Mouse (Mus musculus) embryo, embryonic 11.5 days (tissue): ENCODE measurements at regions not wholly inside any gene's neighbourhood (a gene's known extent, or its start where the extent isn't known, plus 50 kb on each side); places are given as distances from the start of the nearest gene placed in this dataset.

Source experiments
- DNase-seq: peaks from one replicate; pipeline ENCODE4 v3.0.0-alpha.2; 2012; ENCODE audit warnings: low read depth, low spot score

DNA sequence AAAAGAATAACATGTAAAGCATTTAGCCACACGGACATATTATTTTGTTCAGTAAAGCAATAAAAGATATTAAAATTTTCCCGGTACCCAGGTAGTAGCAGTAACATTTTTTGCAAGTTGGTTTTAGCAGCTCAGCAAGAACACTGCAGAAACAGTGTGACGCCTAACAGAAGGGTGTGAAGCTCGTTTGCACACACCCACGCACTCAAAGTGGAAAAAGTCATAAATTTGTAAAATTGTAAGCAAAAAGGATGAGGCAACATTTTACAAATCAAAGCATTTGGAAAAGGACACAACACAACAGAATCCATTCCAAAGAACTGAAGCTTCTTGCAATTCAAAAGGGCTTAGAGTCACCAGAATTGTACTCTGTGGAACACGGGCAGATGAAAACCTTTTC is 1053.6 kb upstream of the Celf2 start:
- DNase-seq, result no peak

DNA sequence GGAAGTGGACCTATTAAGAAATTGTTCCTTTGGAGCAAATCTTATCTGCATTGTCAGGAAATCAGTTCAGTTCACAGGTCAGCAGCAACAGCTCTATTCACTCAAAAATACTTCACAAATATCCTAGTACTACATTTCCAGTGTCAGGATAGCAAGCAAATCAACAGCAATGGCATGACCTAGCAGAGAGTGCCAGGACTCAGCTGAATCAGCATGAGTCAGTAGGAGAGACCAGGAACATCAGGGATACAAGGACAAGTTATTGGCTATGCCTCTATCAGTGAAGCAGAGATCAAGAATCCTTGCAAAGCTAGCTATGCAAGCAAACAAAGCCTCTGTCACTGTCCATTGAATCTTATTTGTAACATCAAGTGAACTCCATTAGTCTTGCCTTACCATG is 1036.8 kb upstream of the Celf2 start:
- DNase-seq, result no peak

DNA sequence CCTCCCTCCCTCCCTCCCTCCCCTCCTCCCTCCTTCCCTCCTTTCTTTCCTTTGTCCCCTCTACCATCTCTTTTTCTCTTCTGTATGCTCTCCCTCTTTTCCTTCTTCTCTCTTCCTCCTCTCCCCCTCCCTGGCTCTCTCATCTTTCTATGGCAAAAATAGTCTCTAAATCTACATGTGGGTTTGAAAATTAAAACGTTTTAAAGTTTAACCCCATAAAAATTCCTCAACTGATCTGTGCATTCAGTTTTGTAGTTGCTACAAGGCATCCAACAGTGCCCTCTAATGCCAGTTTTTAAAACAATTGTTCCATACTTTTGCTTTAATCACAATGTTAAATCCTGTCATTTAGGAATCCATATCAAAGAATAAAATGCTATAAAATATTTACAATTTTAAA is 1027.5 kb upstream of the Celf2 start:
- DNase-seq, result no peak

DNA sequence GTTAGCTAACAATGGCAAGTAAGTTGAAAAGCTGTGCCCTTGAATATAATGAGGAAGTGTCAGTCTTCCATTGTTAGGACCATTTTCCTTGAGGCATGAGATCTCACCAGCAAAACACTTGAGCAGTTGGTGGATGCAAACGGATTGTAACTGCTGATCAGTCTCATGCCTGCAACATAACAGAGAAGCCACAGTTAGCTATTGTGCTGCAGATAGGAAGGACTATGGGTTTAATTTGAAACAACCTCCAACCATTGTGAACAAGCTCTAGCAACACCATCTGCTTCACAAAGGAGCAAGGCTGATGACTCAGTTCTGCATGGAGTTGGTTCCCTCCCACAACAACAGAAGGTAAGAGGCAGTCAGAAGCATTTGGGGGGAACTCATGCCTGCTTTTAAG is 989.1 kb upstream of the Celf2 start:
- DNase-seq, result no peak

DNA sequence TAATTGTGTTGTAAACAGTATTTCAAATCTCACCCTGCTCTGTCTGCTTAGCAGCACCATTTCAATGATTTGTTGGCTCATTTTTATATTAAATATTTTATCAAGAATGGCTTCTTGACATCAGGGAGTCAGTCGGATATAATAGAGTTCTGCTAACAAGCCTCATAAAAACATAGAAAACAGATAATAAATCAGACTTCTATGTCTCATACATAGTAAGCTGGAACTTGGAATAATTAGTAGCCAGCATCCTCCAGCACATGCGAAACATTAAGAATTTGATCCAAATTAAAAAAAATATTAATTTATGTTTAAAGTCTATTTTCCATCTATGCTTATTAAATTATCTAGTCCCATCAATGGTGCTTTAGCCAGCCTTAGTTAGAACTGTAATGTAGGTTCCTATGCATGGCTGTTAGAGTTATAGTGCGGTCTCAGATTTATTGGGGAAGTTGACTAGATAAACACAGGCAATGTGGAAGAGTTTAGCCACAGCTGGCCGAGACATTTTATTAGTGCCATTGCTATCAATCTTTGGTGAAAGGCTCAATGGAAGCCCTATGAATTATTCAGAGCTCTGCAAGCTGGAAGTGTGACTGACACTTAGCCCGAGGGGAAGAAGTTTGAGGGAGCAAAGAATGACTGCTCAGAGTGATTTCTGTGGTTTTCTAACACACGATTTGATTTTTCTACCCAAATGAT is 968.6 kb upstream of the Celf2 start:
- DNase-seq, result peak; percentile 8

DNA sequence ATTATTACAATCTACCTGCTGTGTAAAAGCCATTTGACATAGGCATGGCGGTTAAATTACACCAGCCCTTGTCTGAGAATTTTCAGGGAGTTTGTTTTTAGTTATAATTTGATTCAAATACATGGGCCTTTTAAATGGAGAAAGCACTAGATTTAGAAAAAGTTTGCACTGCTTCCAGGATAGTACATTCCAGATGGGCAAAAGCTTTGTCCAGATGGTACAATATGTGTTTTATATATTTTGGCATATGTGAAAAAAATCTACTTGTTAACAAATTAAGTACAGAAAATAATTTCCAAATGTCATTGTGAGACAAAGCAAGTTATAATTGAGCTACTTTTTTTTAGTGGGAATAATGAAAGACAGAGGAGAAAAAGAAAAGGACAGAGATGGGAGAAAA is 961.2 kb upstream of the Celf2 start:
- no peak for DNase-seq

DNA sequence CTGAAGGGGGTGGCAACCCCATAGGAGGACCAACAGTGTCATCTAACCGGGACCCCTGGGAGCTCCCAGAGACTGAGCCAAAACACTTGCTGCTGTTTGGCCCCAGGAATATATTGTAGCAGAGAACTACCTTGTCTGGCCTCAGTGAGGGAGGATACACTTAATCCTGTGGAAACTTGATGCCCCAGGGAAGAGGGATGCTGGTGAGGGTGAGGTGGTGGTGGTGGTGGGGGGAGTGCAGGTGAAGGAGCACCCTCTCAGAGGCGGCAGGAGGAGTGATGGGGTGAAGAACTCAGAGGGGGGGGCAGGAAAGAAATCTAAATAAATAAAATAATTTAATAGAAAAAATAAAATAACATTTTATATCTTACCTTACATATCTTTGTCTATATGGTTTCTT is 959.6 kb upstream of the Celf2 start:
- no peak for DNase-seq

DNA sequence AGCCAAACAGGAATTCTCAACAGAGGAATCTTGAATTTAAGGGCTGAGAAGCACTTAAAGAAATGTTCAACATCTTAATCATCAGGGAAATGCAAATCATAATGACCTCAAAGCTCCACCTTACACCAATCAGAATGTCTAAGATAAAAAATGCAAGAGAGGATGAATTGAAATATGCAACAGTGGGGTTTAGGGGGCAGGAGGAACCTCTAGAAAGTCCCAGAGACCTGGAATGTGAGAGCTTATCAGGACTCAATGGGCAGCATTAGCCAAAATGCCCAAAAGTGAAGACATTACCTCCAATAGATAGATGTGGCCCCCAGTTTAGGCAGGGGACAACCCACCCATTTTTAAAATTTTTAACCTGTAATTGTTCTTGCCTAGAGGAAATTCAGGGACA is 959.0 kb upstream of the Celf2 start:
- no peak for DNase-seq

DNA sequence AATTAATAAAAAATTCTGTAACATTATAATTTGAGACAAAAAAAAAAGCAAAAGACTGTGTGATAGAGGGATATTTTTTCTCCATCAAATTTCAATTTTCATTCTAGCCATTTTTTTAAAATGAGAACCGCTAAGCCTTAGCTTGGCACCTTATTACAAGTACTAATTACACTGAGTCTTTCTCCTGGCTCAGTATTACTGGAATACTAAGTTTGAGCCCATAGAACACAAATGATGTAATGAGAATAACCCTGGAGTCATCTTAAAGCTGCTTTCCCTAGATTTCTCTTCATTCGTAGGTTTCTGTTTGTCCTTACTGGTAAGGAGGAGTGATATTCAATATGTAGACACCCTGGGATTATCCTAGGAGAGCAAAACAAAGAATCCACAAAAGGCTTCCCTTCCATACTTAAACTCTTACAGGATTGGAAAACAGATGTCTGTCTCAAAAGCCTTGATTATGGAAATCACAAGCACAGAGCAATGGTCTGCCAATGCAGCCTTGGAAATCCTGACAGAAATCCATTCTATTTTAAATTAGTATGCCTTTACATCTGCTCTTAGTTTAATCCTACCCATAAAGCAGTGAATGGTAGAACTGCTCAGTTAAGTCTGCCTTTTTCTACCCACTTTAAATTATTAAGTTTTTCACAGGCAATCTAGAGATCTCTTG is 958.3 kb upstream of the Celf2 start:
- DNase-seq, result no peak

DNA sequence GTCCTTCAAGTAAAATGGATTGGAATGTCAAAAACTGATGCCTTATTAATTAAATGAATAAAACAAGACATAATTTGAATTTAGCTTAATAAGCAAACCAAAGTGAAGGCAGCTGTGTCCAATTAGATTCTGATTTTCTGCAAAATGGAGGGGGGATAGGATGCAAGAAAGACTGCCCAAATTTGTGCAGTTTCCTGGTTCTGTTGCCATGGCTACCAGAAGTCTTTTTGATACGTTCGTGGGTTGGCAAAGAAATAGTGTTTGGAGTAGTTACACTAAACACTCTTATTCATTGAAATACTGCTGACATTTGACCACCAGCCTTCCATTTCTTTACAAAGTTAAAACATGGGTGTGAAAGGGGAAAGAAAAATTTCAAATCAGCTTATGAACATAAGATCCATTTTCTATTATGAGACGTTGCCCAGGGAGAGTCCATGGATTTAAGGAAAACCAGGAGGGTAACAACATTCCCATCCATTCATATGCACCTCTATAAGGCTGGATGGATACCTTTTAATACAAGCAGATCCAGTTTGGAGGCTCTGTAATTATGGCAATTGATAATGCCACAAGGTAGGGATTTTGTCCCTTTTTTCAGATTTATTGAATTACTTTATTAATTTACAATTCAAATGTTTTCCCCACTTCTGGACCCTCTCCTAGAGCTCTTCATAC is 943.3 kb upstream of the Celf2 start:
- no peak for DNase-seq

DNA sequence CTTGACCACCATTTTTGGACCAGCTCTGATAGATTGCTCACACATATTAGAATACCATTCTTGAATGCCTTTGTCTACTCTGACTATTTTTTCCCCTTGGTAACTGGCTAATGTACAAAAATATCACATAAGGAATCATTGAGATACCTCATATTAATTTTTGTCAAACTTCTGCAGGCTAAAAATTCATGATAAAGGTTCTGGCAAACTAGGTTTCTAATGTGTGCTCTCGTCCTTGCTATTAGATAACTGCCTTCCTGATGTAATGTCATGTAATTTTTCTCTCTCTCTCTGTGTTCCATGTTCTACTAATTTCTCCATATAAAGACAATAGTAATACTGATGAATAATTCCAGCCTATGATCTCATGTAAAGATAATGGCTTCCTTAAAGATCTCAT is 931.9 kb upstream of the Celf2 start:
- no peak for DNase-seq

DNA sequence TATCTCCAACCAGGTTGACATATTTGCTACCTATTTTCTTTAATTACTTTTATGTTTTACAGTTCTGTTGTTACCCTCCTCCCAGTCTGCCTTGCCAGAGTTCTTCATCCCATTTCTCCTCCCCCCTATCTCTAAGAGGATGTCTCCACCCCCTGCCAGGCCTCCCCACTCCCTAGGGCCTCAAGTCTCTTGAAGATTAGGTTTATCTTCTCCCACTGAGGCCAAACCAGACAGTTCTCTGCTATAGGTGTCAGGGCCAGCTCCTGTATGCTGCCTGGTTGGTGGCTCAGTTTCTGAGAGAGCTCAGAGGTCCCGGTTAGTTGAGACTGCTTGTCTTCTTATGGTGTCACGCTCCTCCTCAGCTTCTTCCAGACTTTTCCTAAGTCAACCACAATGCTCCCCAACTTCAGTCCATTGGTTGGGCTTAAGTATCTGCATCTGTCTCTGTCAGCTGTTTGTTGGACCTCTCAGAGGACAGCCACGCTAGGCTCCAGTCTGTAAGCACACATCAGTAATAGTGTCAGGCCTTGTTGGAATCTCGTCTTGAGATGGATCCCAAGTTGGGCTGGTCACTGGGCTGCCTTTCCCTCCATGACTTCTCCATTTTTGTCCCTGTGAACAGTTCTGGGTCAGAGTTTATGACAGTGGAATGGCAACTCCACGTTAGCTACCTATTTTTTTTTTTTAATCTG is 920.4 kb upstream of the Celf2 start:
- DNase-seq, result no peak

DNA sequence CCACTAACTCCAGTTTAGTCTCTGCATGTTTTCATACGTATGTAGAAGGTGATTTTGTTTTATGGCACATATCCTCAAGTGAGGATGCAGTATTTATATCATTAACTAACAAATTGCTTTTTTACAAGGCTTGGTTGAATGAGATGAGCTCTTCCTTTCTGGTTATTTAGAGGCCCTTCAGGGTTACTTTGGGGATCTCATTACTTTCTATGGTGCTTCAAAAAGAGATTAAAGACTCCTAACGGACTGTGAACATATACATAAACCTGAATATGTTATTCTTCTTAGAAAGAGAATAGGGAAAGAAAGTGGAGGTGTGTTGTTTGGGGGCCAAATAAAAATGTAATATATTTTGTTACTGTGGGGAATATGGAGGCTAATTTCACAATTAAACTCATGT is 918.8 kb upstream of the Celf2 start:
- DNase-seq, result no peak

DNA sequence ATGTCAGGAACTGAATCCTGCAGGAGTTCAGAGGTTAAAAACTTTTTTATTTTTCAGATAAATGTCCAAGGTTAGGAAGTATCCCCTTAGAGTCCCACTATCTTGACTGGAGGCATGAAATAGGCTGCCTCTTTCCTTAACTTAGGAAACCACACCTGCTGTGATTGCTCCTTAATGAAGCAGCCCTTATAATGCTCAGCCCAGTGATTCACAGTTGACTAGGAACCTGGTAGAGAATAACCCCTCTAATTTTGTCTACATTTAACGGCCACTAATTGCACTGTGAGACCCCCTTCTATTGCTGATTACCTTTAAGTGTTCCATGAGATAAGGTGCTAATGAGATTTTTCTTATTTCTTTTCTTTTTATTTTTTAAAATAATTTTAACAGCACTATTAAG is 918.4 kb upstream of the Celf2 start:
- no peak for DNase-seq

DNA sequence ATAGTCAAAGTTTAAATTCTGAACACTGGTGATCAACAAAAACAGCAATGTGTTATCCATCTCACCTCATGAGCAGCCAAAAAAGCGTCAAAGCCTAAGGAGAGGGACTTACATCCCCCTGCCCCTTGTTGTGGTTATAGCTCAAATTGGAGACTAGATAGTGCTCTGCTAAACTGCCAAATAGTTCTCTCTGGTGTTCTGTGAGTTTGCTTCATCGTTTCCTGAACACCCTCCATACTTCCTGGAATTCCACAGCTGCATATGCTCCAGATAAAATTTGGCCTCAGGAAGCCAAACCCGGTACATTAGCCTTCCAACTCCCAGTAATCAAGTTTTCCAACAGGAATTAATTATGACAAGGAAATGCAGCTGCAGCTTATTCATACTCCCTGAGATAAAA is 906.6 kb upstream of the Celf2 start:
- DNase-seq, result no peak

DNA sequence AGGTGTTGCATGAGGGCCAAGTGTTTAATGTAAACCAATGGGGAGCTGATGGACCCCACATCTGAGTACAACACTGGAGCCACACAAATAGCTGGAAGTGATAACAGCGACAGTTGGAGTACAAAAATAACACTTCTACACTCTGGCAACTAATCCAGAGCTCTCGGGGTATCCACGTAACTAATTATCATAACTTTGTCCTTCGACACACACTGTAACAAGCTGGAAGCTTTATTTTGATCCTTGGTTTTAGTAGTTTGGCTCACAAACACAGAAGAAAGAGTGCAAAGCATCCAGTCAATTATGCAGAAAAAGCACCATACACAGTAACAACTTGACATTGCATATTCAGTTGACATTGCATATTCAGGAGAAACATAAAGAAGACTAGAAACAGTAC is 884.8 kb upstream of the Celf2 start:
- DNase-seq, result no peak

DNA sequence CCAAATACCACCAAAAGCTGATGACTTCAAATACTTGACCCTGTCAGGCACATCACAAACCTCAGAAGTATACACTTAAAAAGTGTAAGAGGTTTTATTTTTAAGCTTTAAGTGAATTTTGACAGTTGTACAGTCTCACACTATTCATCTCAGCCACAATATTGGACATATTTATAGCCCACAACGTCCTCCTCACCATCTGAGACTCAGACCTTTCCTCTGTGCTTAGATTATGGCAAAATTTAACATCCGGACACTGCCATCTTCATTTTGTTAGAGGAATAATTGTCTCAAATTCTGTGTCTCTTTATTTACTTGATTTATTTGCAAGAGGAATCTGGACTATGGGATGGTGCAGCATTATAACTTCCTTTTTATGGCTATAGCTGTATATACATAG is 880.2 kb upstream of the Celf2 start:
- DNase-seq, result no peak

DNA sequence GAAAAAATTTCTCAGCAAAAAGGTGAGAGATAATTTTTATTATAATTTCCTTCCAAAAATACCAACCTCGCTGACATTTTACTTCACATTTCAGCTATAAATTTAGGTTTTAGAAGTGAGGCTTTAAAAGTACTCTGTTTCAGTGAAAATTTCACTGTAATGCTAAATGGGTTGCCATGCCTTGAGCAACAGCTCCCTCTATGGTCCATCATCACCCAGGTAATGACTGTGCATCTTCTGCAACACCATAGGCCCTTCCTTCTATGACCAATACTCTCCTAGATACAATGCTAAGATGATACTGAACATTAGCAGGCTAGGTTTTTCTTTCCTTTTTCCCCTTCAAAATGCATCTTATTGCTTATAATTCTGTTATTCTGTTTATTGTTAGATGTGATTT is 870.9 kb upstream of the Celf2 start:
- DNase-seq, result peak; percentile 23

DNA sequence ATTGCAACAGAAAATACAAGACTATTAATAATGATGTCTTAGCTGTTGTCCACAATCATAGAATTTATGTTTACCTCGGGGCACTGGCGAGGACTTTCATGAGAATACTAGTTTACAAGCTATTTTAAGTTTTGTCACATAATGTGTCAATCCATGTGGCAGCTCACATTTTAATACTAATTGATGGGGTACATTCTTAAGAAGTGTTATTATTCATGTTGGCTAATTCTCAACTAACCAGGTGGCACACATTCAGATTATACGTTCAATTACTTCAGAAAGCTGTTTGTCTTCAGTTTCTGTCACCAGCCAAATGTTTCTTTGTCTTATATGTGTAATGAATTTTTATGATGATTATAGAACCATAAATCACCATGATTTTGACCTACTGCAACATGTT is 870.2 kb upstream of the Celf2 start:
- no peak for DNase-seq

DNA sequence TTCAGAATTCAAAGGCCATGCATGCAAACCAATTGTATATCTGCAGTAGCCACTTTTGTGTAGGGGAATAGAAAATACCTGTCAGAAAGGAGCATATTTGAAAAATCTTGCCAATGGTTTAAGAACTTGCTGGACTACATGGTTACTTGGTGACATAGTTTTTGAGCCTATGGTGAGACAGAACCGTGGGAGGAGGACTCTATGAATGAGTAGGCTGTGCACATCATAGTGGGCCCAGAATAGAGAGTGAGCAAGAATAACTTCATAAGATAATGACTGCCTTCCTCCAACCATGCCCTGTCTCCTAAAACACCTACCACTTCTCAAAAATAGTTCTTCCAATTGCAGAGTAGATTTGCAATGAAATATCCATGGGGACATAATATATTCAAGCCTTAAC is 838.5 kb upstream of the Celf2 start:
- DNase-seq, result no peak

DNA sequence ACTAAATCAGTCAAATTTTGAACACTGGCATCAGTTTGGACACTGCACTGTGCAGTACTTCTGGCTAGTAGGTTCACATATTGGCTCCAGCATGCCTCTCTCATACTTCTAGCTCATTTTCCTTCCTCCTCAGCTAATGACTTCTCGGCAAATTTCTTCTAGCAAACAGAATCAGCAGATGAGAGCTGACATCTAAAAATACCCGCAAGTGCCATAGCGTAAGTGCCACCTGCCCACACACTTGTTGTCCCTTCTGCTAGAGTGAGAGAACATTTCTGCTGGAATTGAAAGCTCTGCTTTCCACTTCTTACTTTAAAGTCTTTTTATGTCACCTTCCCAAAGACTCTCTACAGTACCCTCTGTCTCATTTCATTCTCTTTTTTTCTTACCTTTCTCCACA is 835.4 kb upstream of the Celf2 start:
- no peak for DNase-seq

DNA sequence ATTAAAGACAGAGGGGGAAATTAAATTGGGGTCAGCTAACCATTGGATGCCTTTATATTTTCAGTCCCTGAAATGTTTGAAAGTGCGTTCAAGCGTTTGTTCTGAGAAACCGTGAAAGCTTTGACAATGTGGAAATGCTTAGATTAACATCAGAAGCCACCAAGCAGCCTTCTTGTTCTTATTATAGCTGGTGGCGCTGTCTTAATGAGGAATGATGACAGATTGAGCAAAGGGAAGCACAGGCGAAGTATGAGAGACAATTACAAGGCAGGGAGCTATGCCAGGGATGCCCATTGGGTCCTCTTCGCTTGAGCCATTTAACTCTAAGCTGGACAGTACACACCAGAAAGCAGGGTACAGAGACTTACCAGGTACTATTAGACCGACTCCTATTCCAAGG is 828.9 kb upstream of the Celf2 start:
- DNase-seq, result no peak

DNA sequence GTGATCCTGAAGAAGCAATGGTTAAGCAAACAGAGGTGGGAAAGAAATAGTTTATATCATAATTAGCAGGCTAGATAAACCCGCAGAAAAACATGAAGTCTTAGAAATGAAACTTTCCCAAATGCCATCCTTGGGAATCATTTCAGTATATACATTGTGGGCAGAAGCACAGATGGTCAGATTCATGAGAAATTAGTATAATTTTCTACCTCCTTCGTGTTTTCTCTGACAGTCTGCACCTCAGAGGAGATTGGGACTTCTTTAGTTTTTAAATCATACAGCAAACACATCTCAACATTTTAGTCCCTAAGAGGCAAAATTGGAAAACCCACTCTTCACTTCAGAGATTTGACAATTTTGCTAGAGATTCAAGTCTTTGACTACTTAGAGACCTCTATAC is 786.6 kb upstream of the Celf2 start:
- no peak for DNase-seq
